Mouse (Mus musculus) embryonic facial prominence, embryonic 11.5 days (tissue): ENCODE measurements at regions not wholly inside any gene's neighbourhood (a gene's known extent, or its start where the extent isn't known, plus 50 kb on each side); places are given as distances from the start of the nearest gene placed in this dataset.

Source experiments
- ATAC-seq: fragments of 200-750 bp; cut with Nextera tagmentation; replicated peaks from 2 replicates; pipeline ENCODE4 v1.8.0; 2017; ENCODE audit warnings: low read depth; ENCODE audit not compliant: insufficient number of reproducible peaks, low FRiP score, low TSS enrichment
- DNase-seq: peaks from one replicate; pipeline ENCODE4 v3.0.0-alpha.2; 2015; ENCODE audit warnings: low spot score
- H3K27ac ChIP-seq: fragments of 300-500 bp; sonication (generic); replicated peaks from 2 replicates; pipeline ENCODE4 v1.5.1; 2014; ENCODE audit warnings: mild to moderate bottlenecking, low read depth, low read length, control low read depth
- H3K27me3 ChIP-seq: fragments of 300-500 bp; sonication (generic); 2 replicates; pipeline ENCODE4 v1.6.1; 2014; ENCODE audit warnings: mild to moderate bottlenecking, low read length, moderate library complexity, mixed read lengths; ENCODE audit not compliant: control insufficient read depth, insufficient read depth
- H3K36me3 ChIP-seq: fragments of 300-500 bp; sonication (generic); replicated peaks from 2 replicates; pipeline ENCODE4 v1.6.1; 2014; ENCODE audit warnings: low read depth, mild to moderate bottlenecking, low read length, moderate library complexity, mixed read lengths; ENCODE audit not compliant: control insufficient read depth, insufficient read depth
- H3K4me1 ChIP-seq: fragments of 300-500 bp; sonication (generic); 2 replicates; pipeline ENCODE4 v1.6.1; 2014; ENCODE audit warnings: low read length, mixed read lengths; ENCODE audit not compliant: control insufficient read depth, insufficient read depth
- H3K4me2 ChIP-seq: fragments of 300-500 bp; sonication (generic); 2 replicates; pipeline ENCODE4 v1.6.1; 2014; ENCODE audit warnings: low read depth, mild to moderate bottlenecking, control low read depth, low read length, moderate library complexity
- H3K4me3 ChIP-seq: fragments of 300-500 bp; sonication (generic); 2 replicates; pipeline ENCODE4 v1.5.1; 2014; ENCODE audit warnings: low read depth, low read length, control low read depth
- H3K9ac ChIP-seq: fragments of 300-500 bp; sonication (generic); replicated peaks from 2 replicates; pipeline ENCODE4 v1.6.1; 2014; ENCODE audit warnings: mild to moderate bottlenecking, control low read depth, low read length
- H3K9me3 ChIP-seq: fragments of 300-500 bp; sonication (generic); replicated peaks from 2 replicates; pipeline ENCODE4 v1.6.1; 2016; ENCODE audit warnings: mild to moderate bottlenecking, low read length, inconsistent platforms, mixed read lengths; ENCODE audit not compliant: control insufficient read depth
- WGBS: fragments of 180-500 bp; shearing (Covaris S2); extraction: QIAGEN DNeasy Blood & Tissue Kit; methylation state at CpG from one replicate; pipeline ENCODE4 v1.1.7; 2014; 5-methylcytosine and 5-hydroxymethylcytosine counted together

GRCm38 (mm10) chr3:17787443-17788333, 160.5 kb upstream of the Cypt12 start:
- WGBS = 4% methylated on average over 18 of the region's 18 CpGs
- Histone ChIP-seq H3K9me3 (no peaks in the 10 kb centered on the region), H3K27me3 (peaks cover 43% of the 10 kb centered on the region), H3K36me3 (no peaks in the 10 kb centered on the region), H3K4me1 (peaks cover 8% of the 10 kb centered on the region), H3K9ac (no peak overlapping the region), H3K4me2 (peak overlapping the region; percentile 21), H3K4me3 (no peak overlapping the region), H3K27ac (no peak overlapping the region)
- DNase-seq (no peak), ATAC-seq (no peak)

- Histone ChIP-seq H3K4me1 (peaks cover 8% of the 10 kb centered on the region), H3K27ac (no peak overlapping the region), H3K4me3 (no peak overlapping the region), H3K9ac (no peak overlapping the region), H3K27me3 (peaks cover 47% of the 10 kb centered on the region), H3K4me2 (no peak overlapping the region), H3K9me3 (no peaks in the 10 kb centered on the region), H3K36me3 (no peaks in the 10 kb centered on the region)
- WGBS = 18% methylated on average over 4 of the region's 4 CpGs
- no peak for ATAC-seq
- no peak for DNase-seq
Measured at GRCm38 (mm10) chr3:17788334-17788720, 159.9 kb upstream of the Cypt12 start.

- H3K27me3 ChIP-seq = peaks cover 52% of the 10 kb centered on the region
- H3K4me3 ChIP-seq = no peak overlapping the region
- H3K36me3 ChIP-seq = no peaks in the 10 kb centered on the region
- no peak overlapping the region for H3K9ac ChIP-seq
- H3K9me3 ChIP-seq = no peaks in the 10 kb centered on the region
- no peak overlapping the region for H3K4me2 ChIP-seq
- H3K27ac ChIP-seq = no peak overlapping the region
- peaks cover 8% of the 10 kb centered on the region for H3K4me1 ChIP-seq
- 18% methylated on average over 3 of the region's 3 CpGs for WGBS
- ATAC-seq (no peak), DNase-seq (no peak)
Measured at GRCm38 (mm10) chr3:17788778-17789299, 159.4 kb upstream of the Cypt12 start.

- no peak for ATAC-seq
- WGBS = under 1% methylated on average over 9 of the region's 9 CpGs
- Histone ChIP-seq H3K27ac (no peak overlapping the region; the same call in 1 of the 2 replicates), H3K4me1 (peaks cover 8% of the 10 kb centered on the region), H3K4me2 (no peak overlapping the region), H3K27me3 (peaks cover 58% of the 10 kb centered on the region), H3K9me3 (no peaks in the 10 kb centered on the region), H3K36me3 (no peaks in the 10 kb centered on the region), H3K4me3 (peak overlapping the region; percentile 26), H3K9ac (no peak overlapping the region; the same call in 1 of the 2 replicates)
- DNase-seq = peak; percentile 15
Measured at GRCm38 (mm10) chr3:17789454-17790196, 158.6 kb upstream of the Cypt12 start.

GRCm38 (mm10) chr3:17790331-17790730, 157.9 kb upstream of the Cypt12 start:
- DNase-seq = peak; percentile 10
- Histone ChIP-seq H3K27ac (no peak overlapping the region; the same call in 1 of the 2 replicates), H3K9me3 (no peaks in the 10 kb centered on the region), H3K27me3 (peaks cover 60% of the 10 kb centered on the region), H3K9ac (peak overlapping the region; percentile 50), H3K4me3 (peak overlapping the region; percentile 26), H3K36me3 (no peaks in the 10 kb centered on the region), H3K4me2 (no peak overlapping the region), H3K4me1 (peaks cover 8% of the 10 kb centered on the region)
- under 1% methylated on average over 14 of the region's 14 CpGs for WGBS
- ATAC-seq = no peak

- peak overlapping the region; percentile 26 for H3K4me3 ChIP-seq
- no peaks in the 10 kb centered on the region for H3K36me3 ChIP-seq
- ATAC-seq (no peak), DNase-seq (peak; percentile 23)
- H3K4me2 ChIP-seq = no peak overlapping the region
- 2% methylated on average over 12 of the region's 12 CpGs for WGBS
- H3K27me3 ChIP-seq = peaks cover 60% of the 10 kb centered on the region
- 0 out of 2 replicates have a peak overlapping the region, but pooled peaks have one; percentile 28 for H3K27ac ChIP-seq
- H3K9ac ChIP-seq = peak overlapping the region; percentile 50
- H3K4me1 ChIP-seq = peaks cover 8% of the 10 kb centered on the region
- H3K9me3 ChIP-seq = no peaks in the 10 kb centered on the region
Measured at GRCm38 (mm10) chr3:17790816-17791215, 157.4 kb upstream of the Cypt12 start.

- ATAC-seq (no peak), DNase-seq (peak; percentile 53)
- 19% methylated on average over 8 of the region's 8 CpGs for WGBS
- Histone ChIP-seq H3K9ac (no peak overlapping the region), H3K4me2 (no peak overlapping the region), H3K4me3 (peak overlapping the region; percentile 26; the same call in 1 of the 2 replicates), H3K9me3 (no peaks in the 10 kb centered on the region), H3K27me3 (peaks cover 59% of the 10 kb centered on the region), H3K4me1 (peaks cover 2% of the 10 kb centered on the region; the same call in 1 of the 2 replicates), H3K36me3 (no peaks in the 10 kb centered on the region), H3K27ac (0 out of 2 replicates have a peak overlapping the region, but pooled peaks have one; percentile 13)
Measured at GRCm38 (mm10) chr3:17791381-17792320, 156.6 kb upstream of the Cypt12 start.
